Mouse (Mus musculus) MEL (cell line): Measurements from ENCODE around the gene Pdcd6. TPM values are rescaled to one million over a fixed set of nuclear protein-coding genes. Genes with fewer than 3 reads are reported as not detected.

ENCODE experiments used
- DNase-seq: peaks from one replicate; pipeline ENCODE4 v3.0.0; 2011; ENCODE audit warnings: low read depth, low spot score
- H3K27ac ChIP-seq: 2 replicates; pipeline ENCODE4 v1.5.1; 2012; ENCODE audit warnings: low read depth, mild to moderate bottlenecking, control low read depth, low read length, moderate library complexity; ENCODE audit not compliant: control insufficient read depth
- H3K27me3 ChIP-seq, 2 experiments: fragments of 150-350 bp in 1 of 2; sonication (generic) in 1 of 2; 2 replicates each; pipeline ENCODE4 v1.6.1; 2012; ENCODE audit warnings: low read length in 2 of 2, mild to moderate bottlenecking in 2 of 2, improper control_type of control experiment in 1 of 2, moderate library complexity in 1 of 2; ENCODE audit not compliant: insufficient read depth in 2 of 2, control insufficient read depth in 1 of 2
- H3K36me3 ChIP-seq, 2 experiments: 2 replicates each; pipeline ENCODE4 v1.6.1; 2012 to 2014; ENCODE audit warnings: low read length in 2 of 2, improper control_type of control experiment in 1 of 2, inconsistent platforms in 1 of 2, mild to moderate bottlenecking in 1 of 2; ENCODE audit not compliant: insufficient read depth in 2 of 2, control insufficient read depth in 1 of 2
- H3K4me1 ChIP-seq, 2 experiments: fragments of 150-350 bp in 1 of 2; sonication (generic) in 1 of 2; 2 replicates each; pipeline ENCODE4 v1.6.1; 2012; ENCODE audit warnings: low read length in 2 of 2, improper control_type of control experiment in 1 of 2, mild to moderate bottlenecking in 1 of 2; ENCODE audit not compliant: insufficient read depth in 2 of 2, control insufficient read depth in 1 of 2
- H3K4me3 ChIP-seq, 2 experiments: fragments of 150-350 bp in 1 of 2; sonication (generic) in 1 of 2; 2 replicates each; pipeline ENCODE4 v1.5.1; 2012; ENCODE audit warnings: low read depth in 2 of 2, low read length in 2 of 2, mild to moderate bottlenecking in 2 of 2, moderate library complexity in 2 of 2, control low read depth in 1 of 2, improper control_type of control experiment in 1 of 2; ENCODE audit not compliant: control insufficient read depth in 1 of 2, insufficient read depth in 1 of 2
- H3K79me2 ChIP-seq: 2 replicates; pipeline ENCODE4 v1.6.1; 2012; ENCODE audit warnings: mild to moderate bottlenecking, low read length, moderate library complexity; ENCODE audit not compliant: control insufficient read depth, poor library complexity, insufficient read depth
- H3K9ac ChIP-seq: 2 replicates; pipeline ENCODE4 v1.6.1; 2012; ENCODE audit warnings: low read depth, mild to moderate bottlenecking, control low read depth, low read length, moderate library complexity; ENCODE audit not compliant: control insufficient read depth, poor library complexity, severe bottlenecking
- H3K9me3 ChIP-seq: fragments of 150-350 bp; sonication (generic); replicated peaks from 2 replicates; pipeline ENCODE4 v1.6.1; 2012; ENCODE audit warnings: mild to moderate bottlenecking, low read length, improper control_type of control experiment, moderate library complexity; ENCODE audit not compliant: insufficient read depth
- BHLHE40 ChIP-seq: IDR thresholded peaks from 2 replicates; pipeline ENCODE4 v1.6.1; 2012; ENCODE audit warnings: low read depth, mild to moderate bottlenecking, inconsistent platforms, low read length, improper control_type of control experiment, borderline replicate concordance
- CHD1 ChIP-seq: IDR thresholded peaks from 2 replicates; pipeline ENCODE4 v1.6.1; 2012; ENCODE audit warnings: low read depth, mild to moderate bottlenecking, inconsistent platforms, low read length, improper control_type of control experiment
- E2F4 ChIP-seq: IDR thresholded peaks from 2 replicates; pipeline ENCODE4 v1.6.1; 2011; ENCODE audit warnings: low read depth, low read length, improper control_type of control experiment, borderline replicate concordance
- ELF1 ChIP-seq: IDR thresholded peaks from 2 replicates; pipeline ENCODE4 v1.6.1; 2014; ENCODE audit warnings: low read depth, mild to moderate bottlenecking, inconsistent platforms, low read length, improper control_type of control experiment, moderate library complexity
- GABPA ChIP-seq: IDR thresholded peaks from 2 replicates; pipeline ENCODE4 v1.6.1; 2012; ENCODE audit warnings: low read depth, mild to moderate bottlenecking, inconsistent platforms, low read length, improper control_type of control experiment, moderate library complexity
- JUND ChIP-seq: IDR thresholded peaks from 2 replicates; pipeline ENCODE4 v1.6.1; 2011; ENCODE audit warnings: low read depth, mild to moderate bottlenecking, improper control_type of control experiment, low read length
- MAX ChIP-seq: IDR thresholded peaks from 2 replicates; pipeline ENCODE4 v1.6.1; 2011; ENCODE audit warnings: low read length, improper control_type of control experiment
- MAZ ChIP-seq: IDR thresholded peaks from 2 replicates; pipeline ENCODE4 v1.6.1; 2012; ENCODE audit warnings: low read depth, mild to moderate bottlenecking, inconsistent platforms, low read length, improper control_type of control experiment
- MEF2A ChIP-seq: IDR thresholded peaks from 2 replicates; pipeline ENCODE4 v1.6.1; 2014; ENCODE audit warnings: low read depth, mild to moderate bottlenecking, inconsistent platforms, low read length, improper control_type of control experiment; ENCODE audit not compliant: poor library complexity, insufficient replicate concordance, severe bottlenecking; ENCODE audit errors: extremely low read depth
- MYB ChIP-seq: IDR thresholded peaks from 2 replicates; pipeline ENCODE4 v1.6.1; 2011; ENCODE audit warnings: mild to moderate bottlenecking, low read depth, low read length, improper control_type of control experiment
- MYC ChIP-seq: IDR thresholded peaks from 2 replicates; pipeline ENCODE4 v1.6.1; 2011; ENCODE audit warnings: low read depth, mild to moderate bottlenecking, low read length, improper control_type of control experiment, moderate library complexity
- NELFE ChIP-seq: IDR thresholded peaks from 2 replicates; pipeline ENCODE4 v1.6.1; 2011; ENCODE audit warnings: low read depth, low read length, improper control_type of control experiment
- NRF1 ChIP-seq: IDR thresholded peaks from 2 replicates; pipeline ENCODE4 v1.6.1; 2014; ENCODE audit warnings: low read depth, mild to moderate bottlenecking, inconsistent platforms, low read length, improper control_type of control experiment, moderate library complexity; ENCODE audit not compliant: poor library complexity, insufficient read depth, severe bottlenecking
- POLR2A ChIP-seq, 2 experiments: IDR thresholded peaks; 2 replicates each; pipeline ENCODE4 v1.6.1; 2011 to 2012; ENCODE audit warnings: low read length in 2 of 2, mild to moderate bottlenecking in 2 of 2, control low read depth in 1 of 2, improper control_type of control experiment in 1 of 2, low read depth in 1 of 2, moderate library complexity in 1 of 2; ENCODE audit not compliant: control insufficient read depth in 1 of 2, insufficient read depth in 1 of 2, poor library complexity in 1 of 2
- POLR2AphosphoS2 ChIP-seq: IDR thresholded peaks from 2 replicates; pipeline ENCODE4 v1.6.1; 2011; ENCODE audit warnings: low read length, improper control_type of control experiment
- POLR2AphosphoS5 ChIP-seq: IDR thresholded peaks from 2 replicates; pipeline ENCODE4 v1.6.1; 2012; ENCODE audit warnings: low read depth, borderline replicate concordance, mild to moderate bottlenecking, inconsistent platforms, low read length, moderate library complexity, mixed read lengths
- RAD21 ChIP-seq: IDR thresholded peaks from 2 replicates; pipeline ENCODE4 v1.6.1; 2011; ENCODE audit warnings: mild to moderate bottlenecking, low read depth, low read length, improper control_type of control experiment
- SIN3A ChIP-seq: IDR thresholded peaks from 2 replicates; pipeline ENCODE4 v1.6.1; 2012; ENCODE audit warnings: low read length, improper control_type of control experiment, inconsistent platforms
- SMC3 ChIP-seq: IDR thresholded peaks from 2 replicates; pipeline ENCODE4 v1.6.1; 2011; ENCODE audit warnings: low read depth, low read length, improper control_type of control experiment
- TAL1 ChIP-seq: IDR thresholded peaks from 2 replicates; pipeline ENCODE4 v1.6.1; 2012; ENCODE audit warnings: mild to moderate bottlenecking, inconsistent platforms, low read length, moderate library complexity, mixed read lengths
- TCF12 ChIP-seq: IDR thresholded peaks from 2 replicates; pipeline ENCODE4 v1.6.1; 2014; ENCODE audit warnings: low read depth, mild to moderate bottlenecking, inconsistent platforms, low read length, improper control_type of control experiment, moderate library complexity
- UBTF ChIP-seq: IDR thresholded peaks from 2 replicates; pipeline ENCODE4 v1.6.1; 2012; ENCODE audit warnings: low read depth, mild to moderate bottlenecking, inconsistent platforms, low read length, improper control_type of control experiment, moderate library complexity, borderline replicate concordance; ENCODE audit not compliant: insufficient read depth
- USF2 ChIP-seq, 2 experiments: IDR thresholded peaks; 2 replicates each; pipeline ENCODE4 v1.6.1; 2011 to 2012; ENCODE audit warnings: improper control_type of control experiment in 2 of 2, low read length in 2 of 2, borderline replicate concordance in 1 of 2, inconsistent platforms in 1 of 2, low read depth in 1 of 2, mild to moderate bottlenecking in 1 of 2; ENCODE audit not compliant: insufficient read depth in 1 of 2
- ZC3H11A ChIP-seq: IDR thresholded peaks from 2 replicates; pipeline ENCODE4 v1.6.1; 2012; ENCODE audit warnings: low read depth, mild to moderate bottlenecking, inconsistent platforms, low read length, improper control_type of control experiment
- ZKSCAN1 ChIP-seq: IDR thresholded peaks from 2 replicates; pipeline ENCODE4 v1.6.1; 2012; ENCODE audit warnings: low read depth, mild to moderate bottlenecking, inconsistent platforms, low read length, improper control_type of control experiment, moderate library complexity
- ZMIZ1 ChIP-seq: IDR thresholded peaks from 2 replicates; pipeline ENCODE4 v1.6.1; 2012; ENCODE audit warnings: low read depth, mild to moderate bottlenecking, inconsistent platforms, low read length, improper control_type of control experiment, moderate library complexity
- ZNF384 ChIP-seq: IDR thresholded peaks from 2 replicates; pipeline ENCODE4 v1.6.1; 2012; ENCODE audit warnings: low read depth, mild to moderate bottlenecking, inconsistent platforms, low read length, improper control_type of control experiment
- polyA plus RNA-seq, 2 experiments: library from polyadenylated mRNA; stranded (reverse) in 1 of 2; unstranded in 1 of 2; fragments of >175 nt in 1 of 2; fragments of >200 nt in 1 of 2; gene quantifications; 2 replicates each; pipeline versions ENCODE4 v1.2.1 to v1.2.4; 2012; ENCODE audit warnings: low replicate concordance in 2 of 2, low read depth in 1 of 2; ENCODE audit not compliant: insufficient read length in 2 of 2, insufficient read depth in 1 of 2, missing spikeins in 1 of 2
- total RNA-seq: library from RNA; depleted of rRNA; stranded (reverse); fragments of 300-350 nt; gene quantifications from 2 replicates; pipeline ENCODE4 v1.2.3, GENCODE M21; 2012

Pdcd6 gene
- total and polyA plus RNA-seq, 3 experiments, result 106 to 142 TPM; not detected in 1

GRCm38 (mm10) chr13:74350435-74350906, 33.1 kb upstream of the Pdcd6 start:
- Histone ChIP-seq H3K27me3 (no peaks in the 10 kb centered on the region), H3K9ac (peak overlapping the region; percentile 95), H3K79me2 (peaks cover 46% of the 10 kb centered on the region), H3K9me3 (no peaks in the 10 kb centered on the region), H3K27ac (peak overlapping the region; percentile 67), H3K36me3 (peaks cover 6 to 27% of the 10 kb centered on the region in 2 experiments), H3K4me3 (peak overlapping the region; percentile 69 to 97), H3K4me1 (peaks cover 3 to 11% of the 10 kb centered on the region in 2 experiments; a peak in 3 of 4 replicates)
- TF ChIP-seq MAZ (peak; percentile 56; the same call in 1 of the 2 replicates), MEF2A (no peak), BHLHE40 (0 out of 2 replicates have a peak, but pooled peaks have one; percentile 0), NELFE (0 out of 2 replicates have a peak, but pooled peaks have one; percentile 21), TCF12 (no peak)
- no peak for DNase-seq

GRCm38 (mm10) chr13:74349566-74350434, 32.4 kb upstream of the Pdcd6 start, which contains the start of the genes Sdha and Ccdc127:
Sdha (minus strand) TSS chr13:74350280.
Ccdc127 (plus strand) TSS chr13:74350309.
- no peaks in the 10 kb centered on the region for H3K9me3 ChIP-seq
- H3K27ac ChIP-seq, result peak within 1 kb of the TSS; percentile 83
- peaks cover 46% of the 10 kb centered on the region for H3K79me2 ChIP-seq
- H3K4me3 ChIP-seq, result peak within 1 kb of the TSS; percentile 69 to 97
- H3K4me1 ChIP-seq, result peaks cover 3 to 11% of the 10 kb centered on the region in 2 experiments; a peak in 3 of 4 replicates
- H3K27me3 ChIP-seq, result no peaks in the 10 kb centered on the region
- DNase-seq, result peak; percentile 97
- peaks cover 6 to 27% of the 10 kb centered on the region in 2 experiments for H3K36me3 ChIP-seq
- peak within 1 kb of the TSS; percentile 98 for H3K9ac ChIP-seq
- no peak for TF ChIP-seq RAD21
- no peak for TF ChIP-seq CHD1
- no peak for TF ChIP-seq MYB
- TF ChIP-seq ZC3H11A, result no peak
- no peak for TF ChIP-seq ELF1
- no peak for TF ChIP-seq GABPA
- TF ChIP-seq MAZ, result no peak
- TF ChIP-seq SIN3A, result peak; percentile 62; the same call in 1 of the 2 replicates
- TF ChIP-seq MEF2A, result no peak
- TF ChIP-seq POLR2AphosphoS5, result no peak
- TF ChIP-seq JUND, result no peak
- TF ChIP-seq USF2 (IDR thresholded peaks at IDR 0.05; ENCODE audit: borderline replicate concordance in 1 of 2, insufficient read depth in 1 of 2, low read depth in 1 of 2, low read length in 2 of 2), result no peak
- TF ChIP-seq POLR2A (IDR thresholded peaks at IDR 0.05; ENCODE audit: control insufficient read depth in 1 of 2, insufficient read depth in 1 of 2, low read depth in 1 of 2, low read length in 2 of 2, poor library complexity in 1 of 2), result peak; percentile 81 to 94
- no peak for TF ChIP-seq SMC3
- TF ChIP-seq NRF1, result peak; percentile 98
- 0 out of 2 replicates have a peak, but pooled peaks have one; percentile 34 for TF ChIP-seq MYC
- TF ChIP-seq NELFE, result peak; percentile 93
- TF ChIP-seq TAL1, result no peak
- no peak for TF ChIP-seq MAX
- no peak for TF ChIP-seq ZKSCAN1
- TF ChIP-seq ZNF384, result no peak
- peak; percentile 62; the same call in 1 of the 2 replicates for TF ChIP-seq POLR2AphosphoS2
- peak; percentile 57; the same call in 1 of the 2 replicates for TF ChIP-seq ZMIZ1
- peak; percentile 61; the same call in 1 of the 2 replicates for TF ChIP-seq BHLHE40
- no peak for TF ChIP-seq UBTF
- TF ChIP-seq E2F4, result no peak
